Mouse (Mus musculus) embryonic facial prominence, embryonic 14.5 days (tissue): ENCODE results near the gene Traip. TPM values are rescaled to one million over a fixed set of nuclear protein-coding genes. Genes with fewer than 3 reads are reported as not detected.
A peak's percentile ranks its signal among the peaks of the same experiment; 100 is the strongest.

Experiments used
- ATAC-seq: fragments of 200-750 bp; cut with Nextera tagmentation; 2 replicates; pipeline ENCODE4 v1.8.0; 2017; ENCODE audit warnings: low read depth, moderate number of reproducible peaks, moderate TSS enrichment
- DNase-seq: peaks from one replicate; pipeline ENCODE4 v3.0.0-alpha.2; 2015; ENCODE audit warnings: low spot score
- H3K27ac ChIP-seq: fragments of 300-500 bp; sonication (generic); replicated peaks from 2 replicates; pipeline ENCODE4 v1.5.1; 2014; ENCODE audit warnings: low read depth, mild to moderate bottlenecking, low read length, moderate library complexity
- H3K27me3 ChIP-seq: fragments of 300-500 bp; sonication (generic); replicated peaks from 2 replicates; pipeline ENCODE4 v1.6.1; 2014; ENCODE audit warnings: low read length; ENCODE audit not compliant: control insufficient read depth, insufficient read depth
- H3K36me3 ChIP-seq: fragments of 300-500 bp; sonication (generic); 2 replicates; pipeline ENCODE4 v1.6.1; 2014; ENCODE audit warnings: low read length, mixed read lengths; ENCODE audit not compliant: control insufficient read depth, insufficient read depth
- H3K4me1 ChIP-seq: fragments of 300-500 bp; sonication (generic); 2 replicates; pipeline ENCODE4 v1.6.1; 2014; ENCODE audit warnings: antibody characterized with exemption, low read length; ENCODE audit not compliant: control insufficient read depth, insufficient read depth
- H3K4me2 ChIP-seq: fragments of 300-500 bp; sonication (generic); 2 replicates; pipeline ENCODE4 v1.6.1; 2014; ENCODE audit warnings: low read depth, mild to moderate bottlenecking, low read length, moderate library complexity, mixed read lengths
- H3K4me3 ChIP-seq: fragments of 300-500 bp; sonication (generic); 2 replicates; pipeline ENCODE4 v1.5.1; 2014; ENCODE audit warnings: low read depth, mild to moderate bottlenecking, low read length
- H3K9ac ChIP-seq: fragments of 300-500 bp; sonication (generic); 2 replicates; pipeline ENCODE4 v1.6.1; 2014; ENCODE audit warnings: low read depth, mild to moderate bottlenecking, low read length, moderate library complexity, mixed read lengths
- H3K9me3 ChIP-seq: fragments of 300-500 bp; sonication (generic); 2 replicates; pipeline ENCODE4 v1.6.1; 2016; ENCODE audit warnings: low read length; ENCODE audit not compliant: control insufficient read depth
- WGBS: fragments of 180-500 bp; shearing (Covaris S2); extraction: QIAGEN DNeasy Blood & Tissue Kit; methylation state at CpG from one replicate; pipeline ENCODE4 v1.1.7; 2014; 5-methylcytosine and 5-hydroxymethylcytosine counted together
- polyA plus RNA-seq: library from polyadenylated mRNA; unstranded; fragments of >200 nt; fragmentation: Nextera tagmentation; extraction: Ambion mirVana; gene quantifications from 2 replicates; pipeline ENCODE4 v1.2.1, GENCODE M21; 2014

The Traip gene
- 15.5 and 23.4 TPM in 2 replicates for polyA plus RNA-seq

GRCm38 (mm10) chr9:107949922-107950235 lies at the start of gene Traip:
Traip (plus strand) TSS chr9:107950136.
- Histone ChIP-seq H3K27me3 (no peaks in the 10 kb centered on the region), H3K36me3 (no peaks in the 10 kb centered on the region), H3K4me1 (peaks cover 4% of the 10 kb centered on the region), H3K4me2 (peak within 1 kb of the TSS; percentile 65), H3K27ac (peak within 1 kb of the TSS; percentile 77), H3K9ac (peak within 1 kb of the TSS; percentile 73), H3K4me3 (peak within 1 kb of the TSS; percentile 69), H3K9me3 (no peaks in the 10 kb centered on the region)
- DNase-seq, result no peak
- 83% methylated on average over 10 of the region's 10 CpGs for WGBS
- ATAC-seq, result no peak

- Histone ChIP-seq H3K4me2 (peak overlapping the region; percentile 56), H3K27ac (no peak overlapping the region), H3K27me3 (peaks cover 15% of the 10 kb centered on the region), H3K9ac (peak overlapping the region; percentile 54), H3K4me1 (peaks cover 7% of the 10 kb centered on the region), H3K9me3 (no peaks in the 10 kb centered on the region), H3K4me3 (peak overlapping the region; percentile 32), H3K36me3 (peaks cover 7% of the 10 kb centered on the region)
- ATAC-seq (peak; percentile 74), DNase-seq (peak; percentile 77)
- WGBS, result 10% methylated on average over 44 of the region's 44 CpGs
These were observed 48.9 kb upstream of the Traip start for GRCm38 (mm10) chr9:107900840-107901626.

GRCm38 (mm10) chr9:107901627-107901914 lies 48.4 kb upstream of the Traip start:
- H3K4me1 ChIP-seq, result peaks cover 12% of the 10 kb centered on the region
- WGBS, result 18% methylated on average over 12 of the region's 17 CpGs
- H3K27me3 ChIP-seq, result peaks cover 15% of the 10 kb centered on the region
- DNase-seq, result no peak
- peaks cover 7% of the 10 kb centered on the region for H3K36me3 ChIP-seq
- peak overlapping the region; percentile 56 for H3K4me2 ChIP-seq
- no peak overlapping the region for H3K27ac ChIP-seq
- H3K4me3 ChIP-seq, result peak overlapping the region; percentile 32
- H3K9me3 ChIP-seq, result no peaks in the 10 kb centered on the region
- H3K9ac ChIP-seq, result peak overlapping the region; percentile 54
- no peak for ATAC-seq

GRCm38 (mm10) chr9:107904726-107905125 lies 45.2 kb upstream of the Traip start:
- 2% methylated on average over 4 of the region's 4 CpGs for WGBS
- ATAC-seq (peak; percentile 41), DNase-seq (peak; percentile 92)
- Histone ChIP-seq H3K27ac (no peak overlapping the region), H3K4me2 (no peak overlapping the region), H3K4me1 (peaks cover 43% of the 10 kb centered on the region), H3K27me3 (peaks cover 15% of the 10 kb centered on the region), H3K9me3 (no peaks in the 10 kb centered on the region), H3K4me3 (no peak overlapping the region), H3K9ac (no peak overlapping the region), H3K36me3 (0 out of 2 replicates have a peak, but pooled peaks cover 4% of the 10 kb centered on the region)

GRCm38 (mm10) chr9:107906252-107906966 lies 43.5 kb upstream of the Traip start, which contains the start of gene Mst1r:
Mst1r (plus strand) TSS chr9:107906873.
- peak within 1 kb of the TSS; percentile 75 for H3K27ac ChIP-seq
- H3K27me3 ChIP-seq, result no peaks in the 10 kb centered on the region; the same call in 1 of the 2 replicates
- DNase-seq, result peak; percentile 91
- H3K4me3 ChIP-seq, result peak within 1 kb of the TSS; percentile 46
- ATAC-seq, result peak; percentile 91
- peak within 1 kb of the TSS; percentile 82 for H3K4me2 ChIP-seq
- H3K4me1 ChIP-seq, result peaks cover 48% of the 10 kb centered on the region
- WGBS, result 20% methylated on average over 16 of the region's 19 CpGs
- no peaks in the 10 kb centered on the region for H3K36me3 ChIP-seq
- H3K9me3 ChIP-seq, result no peaks in the 10 kb centered on the region
- H3K9ac ChIP-seq, result peak within 1 kb of the TSS; percentile 69

GRCm38 (mm10) chr9:107906967-107907800 lies 42.8 kb upstream of the Traip start:
- Histone ChIP-seq H3K27ac (peak overlapping the region; percentile 75; the same call in 1 of the 2 replicates), H3K36me3 (no peaks in the 10 kb centered on the region), H3K4me1 (peaks cover 48% of the 10 kb centered on the region), H3K9ac (peak overlapping the region; percentile 69), H3K27me3 (no peaks in the 10 kb centered on the region; the same call in 1 of the 2 replicates), H3K9me3 (no peaks in the 10 kb centered on the region), H3K4me3 (peak overlapping the region; percentile 46), H3K4me2 (peak overlapping the region; percentile 82)
- WGBS, result 37% methylated on average over 27 of the region's 31 CpGs
- DNase-seq, result no peak
- no peak; the same call in 1 of the 2 replicates for ATAC-seq

- Histone ChIP-seq H3K4me2 (peak overlapping the region; percentile 82), H3K4me1 (peaks cover 48% of the 10 kb centered on the region), H3K9ac (peak overlapping the region; percentile 69; the same call in 1 of the 2 replicates), H3K9me3 (no peaks in the 10 kb centered on the region), H3K27me3 (no peaks in the 10 kb centered on the region; the same call in 1 of the 2 replicates), H3K4me3 (peak overlapping the region; percentile 46), H3K27ac (no peak overlapping the region), H3K36me3 (no peaks in the 10 kb centered on the region)
- WGBS, result 77% methylated on average over 14 of the region's 14 CpGs
- no peak for ATAC-seq
- no peak for DNase-seq
These were observed 42.2 kb upstream of the Traip start for GRCm38 (mm10) chr9:107907801-107908120.

- Histone ChIP-seq H3K9me3 (no peaks in the 10 kb centered on the region), H3K4me3 (peak overlapping the region; percentile 46), H3K4me2 (peak overlapping the region; percentile 82), H3K27ac (no peak overlapping the region), H3K4me1 (peaks cover 48% of the 10 kb centered on the region), H3K27me3 (no peaks in the 10 kb centered on the region; the same call in 1 of the 2 replicates), H3K36me3 (no peaks in the 10 kb centered on the region), H3K9ac (peak overlapping the region; percentile 69)
- DNase-seq (no peak), ATAC-seq (no peak)
- 33% methylated on average over 18 of the region's 18 CpGs for WGBS
These were observed 41.4 kb upstream of the Traip start for GRCm38 (mm10) chr9:107908410-107909158.
